Mouse (Mus musculus) embryonic facial prominence, embryonic 10.5 days (tissue): ENCODE measurements around the gene Gprc5d. TPM values are rescaled to one million over a fixed set of nuclear protein-coding genes. Genes with fewer than 3 reads are reported as not detected.

ENCODE experiments used
- DNase-seq: peaks from one replicate; pipeline ENCODE4 v3.0.0-alpha.2; 2017; ENCODE audit warnings: low spot score
- H3K27ac ChIP-seq: fragments of 300-500 bp; sonication (generic); replicated peaks from 2 replicates; pipeline ENCODE4 v1.5.1; 2016; ENCODE audit warnings: mild to moderate bottlenecking
- H3K27me3 ChIP-seq: fragments of 300-500 bp; sonication (generic); replicated peaks from 2 replicates; pipeline ENCODE4 v1.6.1; 2016; ENCODE audit warnings: low read depth, mild to moderate bottlenecking; ENCODE audit not compliant: poor library complexity, severe bottlenecking
- H3K36me3 ChIP-seq: fragments of 300-500 bp; sonication (generic); replicated peaks from 2 replicates; pipeline ENCODE4 v1.6.1; 2016; ENCODE audit warnings: mild to moderate bottlenecking, moderate library complexity
- H3K4me1 ChIP-seq: fragments of 300-500 bp; sonication (generic); 2 replicates; pipeline ENCODE4 v1.6.1; 2016
- H3K4me3 ChIP-seq: fragments of 300-500 bp; sonication (generic); 2 replicates; pipeline ENCODE4 v1.5.1; 2016; ENCODE audit warnings: mild to moderate bottlenecking, moderate library complexity
- H3K9me3 ChIP-seq: fragments of 300-500 bp; sonication (generic); 2 replicates; pipeline ENCODE4 v1.6.1; 2016; ENCODE audit warnings: mild to moderate bottlenecking
- WGBS: fragments of 180-500 bp; shearing (Covaris S2); methylation state at CpG from one replicate; pipeline ENCODE4 v1.1.7; 2016; 5-methylcytosine and 5-hydroxymethylcytosine counted together
- polyA plus RNA-seq: library from polyadenylated mRNA; unstranded; fragments of >200 nt; fragmentation: Nextera tagmentation; extraction: Ambion mirVana; gene quantifications from 2 replicates; pipeline ENCODE4 v1.2.1, GENCODE M21; 2016

Gene Gprc5d
- polyA plus RNA-seq, 1 experiment from 2014 or later: not detected

- WGBS: 73% methylated on average over 5 of the region's 5 CpGs
- no peak for DNase-seq
- no peaks in the 10 kb centered on the region for H3K9me3 ChIP-seq
These were observed 6.8 kb upstream of the Gprc5d start for GRCm38 (mm10) chr6:135124755-135125380.

GRCm38 (mm10) chr6:135116479-135116878, 1.6 kb downstream of the Gprc5d start:
- WGBS: 92% methylated on average over 8 of the region's 8 CpGs
- Histone ChIP-seq H3K9me3 (no peaks in the 10 kb centered on the region), H3K4me1 (0 out of 2 replicates have a peak, but pooled peaks cover 5% of the 10 kb centered on the region), H3K36me3 (no peaks in the 10 kb centered on the region), H3K27ac (no peak overlapping the region), H3K27me3 (0 out of 2 replicates have a peak, but pooled peaks cover 4% of the 10 kb centered on the region), H3K4me3 (no peak overlapping the region)
- no peak for DNase-seq

More at GRCm38 (mm10) chr6:135124755-135125380, 6.8 kb upstream of the Gprc5d start:
- no peak overlapping the region for H3K4me3 ChIP-seq
- H3K4me1 ChIP-seq: 0 out of 2 replicates have a peak, but pooled peaks cover 3% of the 10 kb centered on the region
- H3K36me3 ChIP-seq: no peaks in the 10 kb centered on the region
- no peak overlapping the region for H3K27ac ChIP-seq
- no peaks in the 10 kb centered on the region for H3K27me3 ChIP-seq

GRCm38 (mm10) chr6:135113114-135113436, 5.0 kb downstream of the Gprc5d start:
- H3K4me3 ChIP-seq: no peak overlapping the region
- H3K4me1 ChIP-seq: 0 out of 2 replicates have a peak, but pooled peaks cover 5% of the 10 kb centered on the region
- DNase-seq: no peak
- no peaks in the 10 kb centered on the region for H3K9me3 ChIP-seq
- 32% methylated on average over 6 of the region's 6 CpGs for WGBS
- H3K27me3 ChIP-seq: 0 out of 2 replicates have a peak, but pooled peaks cover 4% of the 10 kb centered on the region
- no peak overlapping the region for H3K27ac ChIP-seq
- H3K36me3 ChIP-seq: no peaks in the 10 kb centered on the region

- Histone ChIP-seq H3K36me3 (no peaks in the 10 kb centered on the region), H3K4me1 (0 out of 2 replicates have a peak, but pooled peaks cover 5% of the 10 kb centered on the region), H3K9me3 (no peaks in the 10 kb centered on the region), H3K4me3 (no peak overlapping the region), H3K27ac (no peak overlapping the region), H3K27me3 (0 out of 2 replicates have a peak, but pooled peaks cover 4% of the 10 kb centered on the region)
- WGBS: 29% methylated on average over 7 of the region's 7 CpGs
- no peak for DNase-seq
These were observed 5.5 kb downstream of the Gprc5d start for GRCm38 (mm10) chr6:135112411-135113113.

GRCm38 (mm10) chr6:135107014-135107413, 11.1 kb downstream of the Gprc5d start:
- H3K36me3 ChIP-seq: no peaks in the 10 kb centered on the region
- no peaks in the 10 kb centered on the region for H3K9me3 ChIP-seq
- DNase-seq: no peak
- no peak overlapping the region for H3K4me3 ChIP-seq
- no peak overlapping the region for H3K27ac ChIP-seq
- no peaks in the 10 kb centered on the region for H3K4me1 ChIP-seq
- peaks cover 6% of the 10 kb centered on the region; the same call in 1 of the 2 replicates for H3K27me3 ChIP-seq
- 89% methylated on average over 6 of the region's 6 CpGs for WGBS

GRCm38 (mm10) chr6:135102736-135103303, 15.3 kb downstream of the Gprc5d start:
- Histone ChIP-seq H3K9me3 (no peaks in the 10 kb centered on the region), H3K27ac (no peak overlapping the region), H3K4me1 (no peaks in the 10 kb centered on the region), H3K4me3 (no peak overlapping the region), H3K27me3 (peaks cover 5% of the 10 kb centered on the region; the same call in 1 of the 2 replicates), H3K36me3 (no peaks in the 10 kb centered on the region)
- 83% methylated on average over 5 of the region's 5 CpGs for WGBS
- no peak for DNase-seq

GRCm38 (mm10) chr6:135100787-135101472, 17.2 kb downstream of the Gprc5d start:
- H3K27ac ChIP-seq: no peak overlapping the region
- H3K4me3 ChIP-seq: no peak overlapping the region
- no peaks in the 10 kb centered on the region for H3K4me1 ChIP-seq
- peaks cover 5% of the 10 kb centered on the region; the same call in 1 of the 2 replicates for H3K27me3 ChIP-seq
- WGBS: 76% methylated on average over 15 of the region's 15 CpGs
- H3K9me3 ChIP-seq: no peaks in the 10 kb centered on the region
- DNase-seq: no peak
- H3K36me3 ChIP-seq: no peaks in the 10 kb centered on the region

GRCm38 (mm10) chr6:135092798-135093470, 25.1 kb downstream of the Gprc5d start:
- WGBS: 89% methylated on average over 12 of the region's 12 CpGs
- peaks cover 7% of the 10 kb centered on the region; the same call in 1 of the 2 replicates for H3K27me3 ChIP-seq
- DNase-seq: no peak
- H3K27ac ChIP-seq: no peak overlapping the region
- H3K4me1 ChIP-seq: peaks cover 6% of the 10 kb centered on the region; the same call in 1 of the 2 replicates
- no peak overlapping the region for H3K4me3 ChIP-seq
- no peaks in the 10 kb centered on the region for H3K9me3 ChIP-seq
- H3K36me3 ChIP-seq: no peaks in the 10 kb centered on the region

GRCm38 (mm10) chr6:135090661-135091060, 27.4 kb downstream of the Gprc5d start:
- Histone ChIP-seq H3K4me1 (peaks cover 7% of the 10 kb centered on the region; the same call in 1 of the 2 replicates), H3K27ac (no peak overlapping the region), H3K4me3 (no peak overlapping the region), H3K36me3 (no peaks in the 10 kb centered on the region), H3K9me3 (no peaks in the 10 kb centered on the region), H3K27me3 (peaks cover 7% of the 10 kb centered on the region; the same call in 1 of the 2 replicates)
- no peak for DNase-seq
- 81% methylated on average over 4 of the region's 4 CpGs for WGBS

GRCm38 (mm10) chr6:135089786-135090185, 28.3 kb downstream of the Gprc5d start:
- Histone ChIP-seq H3K4me3 (no peak overlapping the region), H3K27me3 (peaks cover 7% of the 10 kb centered on the region; the same call in 1 of the 2 replicates), H3K9me3 (no peaks in the 10 kb centered on the region), H3K36me3 (no peaks in the 10 kb centered on the region), H3K4me1 (peaks cover 7% of the 10 kb centered on the region; the same call in 1 of the 2 replicates), H3K27ac (no peak overlapping the region)
- 18% methylated on average over 8 of the region's 8 CpGs for WGBS
- DNase-seq: peak; percentile 21

- no peaks in the 10 kb centered on the region for H3K36me3 ChIP-seq
- H3K4me3 ChIP-seq: no peak overlapping the region; the same call in 1 of the 2 replicates
- peak; percentile 88 for DNase-seq
- H3K4me1 ChIP-seq: peaks cover 7% of the 10 kb centered on the region; the same call in 1 of the 2 replicates
- peaks cover 7% of the 10 kb centered on the region; the same call in 1 of the 2 replicates for H3K27me3 ChIP-seq
- H3K27ac ChIP-seq: no peak overlapping the region
- H3K9me3 ChIP-seq: no peaks in the 10 kb centered on the region
- 30% methylated on average over 19 of the region's 19 CpGs for WGBS
These were observed 30.2 kb downstream of the Gprc5d start for GRCm38 (mm10) chr6:135087721-135088451.
